Mouse (Mus musculus) embryonic facial prominence, embryonic 11.5 days (tissue): ENCODE data around the gene Dst. TPM values are rescaled to one million over a fixed set of nuclear protein-coding genes. Genes with fewer than 3 reads are reported as not detected.
A peak's percentile ranks its signal among the peaks of the same experiment; 100 is the strongest.

Experiments used
- ATAC-seq: fragments of 200-750 bp; cut with Nextera tagmentation; replicated peaks from 2 replicates; pipeline ENCODE4 v1.8.0; 2017; ENCODE audit warnings: low read depth; ENCODE audit not compliant: insufficient number of reproducible peaks, low FRiP score, low TSS enrichment
- DNase-seq: peaks from one replicate; pipeline ENCODE4 v3.0.0-alpha.2; 2015; ENCODE audit warnings: low spot score
- H3K27ac ChIP-seq: fragments of 300-500 bp; sonication (generic); replicated peaks from 2 replicates; pipeline ENCODE4 v1.5.1; 2014; ENCODE audit warnings: mild to moderate bottlenecking, low read depth, low read length, control low read depth
- H3K27me3 ChIP-seq: fragments of 300-500 bp; sonication (generic); 2 replicates; pipeline ENCODE4 v1.6.1; 2014; ENCODE audit warnings: mild to moderate bottlenecking, low read length, moderate library complexity, mixed read lengths; ENCODE audit not compliant: control insufficient read depth, insufficient read depth
- H3K36me3 ChIP-seq: fragments of 300-500 bp; sonication (generic); replicated peaks from 2 replicates; pipeline ENCODE4 v1.6.1; 2014; ENCODE audit warnings: low read depth, mild to moderate bottlenecking, low read length, moderate library complexity, mixed read lengths; ENCODE audit not compliant: control insufficient read depth, insufficient read depth
- H3K4me1 ChIP-seq: fragments of 300-500 bp; sonication (generic); 2 replicates; pipeline ENCODE4 v1.6.1; 2014; ENCODE audit warnings: low read length, mixed read lengths; ENCODE audit not compliant: control insufficient read depth, insufficient read depth
- H3K4me2 ChIP-seq: fragments of 300-500 bp; sonication (generic); 2 replicates; pipeline ENCODE4 v1.6.1; 2014; ENCODE audit warnings: low read depth, mild to moderate bottlenecking, control low read depth, low read length, moderate library complexity
- H3K4me3 ChIP-seq: fragments of 300-500 bp; sonication (generic); 2 replicates; pipeline ENCODE4 v1.5.1; 2014; ENCODE audit warnings: low read depth, low read length, control low read depth
- H3K9ac ChIP-seq: fragments of 300-500 bp; sonication (generic); replicated peaks from 2 replicates; pipeline ENCODE4 v1.6.1; 2014; ENCODE audit warnings: mild to moderate bottlenecking, control low read depth, low read length
- H3K9me3 ChIP-seq: fragments of 300-500 bp; sonication (generic); replicated peaks from 2 replicates; pipeline ENCODE4 v1.6.1; 2016; ENCODE audit warnings: mild to moderate bottlenecking, low read length, inconsistent platforms, mixed read lengths; ENCODE audit not compliant: control insufficient read depth
- WGBS: fragments of 180-500 bp; shearing (Covaris S2); extraction: QIAGEN DNeasy Blood & Tissue Kit; methylation state at CpG from one replicate; pipeline ENCODE4 v1.1.7; 2014; 5-methylcytosine and 5-hydroxymethylcytosine counted together
- polyA plus RNA-seq: library from polyadenylated mRNA; unstranded; fragments of >200 nt; fragmentation: Nextera tagmentation; extraction: Ambion mirVana; gene quantifications from 2 replicates; pipeline ENCODE4 v1.2.1, GENCODE M21; 2014

Dst gene
- polyA plus RNA-seq, 1 experiment from 2014 or later, result 20.7 TPM

DNA sequence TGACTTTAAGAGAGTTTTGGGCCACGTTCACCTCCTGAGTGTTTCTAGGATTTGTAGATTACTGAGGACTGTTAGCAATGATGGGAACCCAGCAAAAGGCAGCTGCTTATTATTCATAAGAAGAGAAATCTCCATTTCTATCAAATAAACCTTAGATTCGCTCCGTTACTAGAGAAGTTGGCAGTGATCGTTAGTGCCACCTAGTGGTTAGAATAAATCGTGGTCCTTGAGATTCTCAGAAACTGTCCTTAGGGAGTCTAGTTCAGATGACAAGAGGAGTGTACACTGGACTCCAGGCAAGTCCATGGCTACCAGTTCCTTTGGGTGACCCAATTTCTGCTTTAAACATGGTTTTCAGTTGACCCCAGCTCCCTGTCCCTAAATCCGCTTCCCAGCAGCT, 58.3 kb downstream of the Dst start:
- DNase-seq (peak; percentile 80), ATAC-seq (no peak)

DNA sequence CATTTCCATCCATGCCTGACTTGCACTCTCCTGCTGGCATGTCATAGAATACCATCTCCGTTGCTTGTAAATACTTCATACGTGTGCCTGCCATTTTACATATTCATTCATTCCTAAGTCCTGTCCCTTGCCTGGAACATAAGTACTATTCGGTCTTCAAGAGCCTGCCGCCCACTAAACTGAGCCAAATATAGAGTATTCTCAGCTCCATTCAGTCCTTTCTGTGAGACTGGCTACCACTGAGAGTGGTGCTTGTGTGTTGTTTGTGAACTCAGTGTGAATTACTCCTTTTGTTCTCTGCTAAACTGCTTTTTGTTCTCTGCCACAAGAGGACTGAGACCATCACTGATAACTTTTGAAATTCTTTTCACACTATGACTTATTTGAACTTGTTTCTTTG, 59.2 kb downstream of the Dst start:
- no peak overlapping the region for H3K4me2 ChIP-seq
- no peak for ATAC-seq
- H3K36me3 ChIP-seq, result no peaks in the 10 kb centered on the region
- no peak overlapping the region for H3K9ac ChIP-seq
- H3K4me3 ChIP-seq, result no peak overlapping the region
- H3K27me3 ChIP-seq, result no peaks in the 10 kb centered on the region
- H3K9me3 ChIP-seq, result no peaks in the 10 kb centered on the region
- H3K4me1 ChIP-seq, result no peaks in the 10 kb centered on the region
- no peak for DNase-seq
- WGBS, result 92% methylated on average over 4 of the region's 4 CpGs
- H3K27ac ChIP-seq, result no peak overlapping the region

More for the DNA sequence above, 58.3 kb downstream of the Dst start:
- WGBS, result 31% methylated on average over 6 of the region's 6 CpGs
- Histone ChIP-seq H3K4me3 (no peak overlapping the region), H3K9ac (no peak overlapping the region), H3K4me2 (no peak overlapping the region), H3K4me1 (no peaks in the 10 kb centered on the region), H3K27me3 (no peaks in the 10 kb centered on the region), H3K27ac (no peak overlapping the region), H3K9me3 (no peaks in the 10 kb centered on the region), H3K36me3 (no peaks in the 10 kb centered on the region)

DNA sequence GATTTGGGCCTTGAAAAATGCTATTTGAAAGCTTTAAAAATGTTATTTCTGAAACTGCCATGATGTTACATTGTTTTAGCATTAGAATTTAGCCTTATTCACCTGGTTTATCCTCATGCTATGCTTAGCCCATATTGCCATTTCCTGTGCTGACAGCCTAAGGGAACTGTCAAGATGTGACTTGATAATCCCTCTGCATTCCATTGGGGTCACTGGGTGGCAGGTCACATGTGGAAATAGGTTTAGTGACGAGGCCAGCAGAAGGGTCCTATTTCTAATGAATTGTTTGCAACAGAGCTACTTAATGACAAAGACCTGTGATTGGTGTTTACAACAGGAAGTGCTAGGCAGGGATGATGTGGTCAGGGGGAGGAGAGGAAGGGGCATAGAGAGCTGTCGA, 61.9 kb downstream of the Dst start:
- Histone ChIP-seq H3K27ac (no peak overlapping the region), H3K4me3 (no peak overlapping the region), H3K27me3 (no peaks in the 10 kb centered on the region), H3K36me3 (no peaks in the 10 kb centered on the region), H3K4me1 (no peaks in the 10 kb centered on the region), H3K9me3 (no peaks in the 10 kb centered on the region), H3K4me2 (no peak overlapping the region), H3K9ac (no peak overlapping the region)
- no peak for ATAC-seq
- 10% methylated on average over 2 of the region's 2 CpGs for WGBS
- DNase-seq, result peak; percentile 15

DNA sequence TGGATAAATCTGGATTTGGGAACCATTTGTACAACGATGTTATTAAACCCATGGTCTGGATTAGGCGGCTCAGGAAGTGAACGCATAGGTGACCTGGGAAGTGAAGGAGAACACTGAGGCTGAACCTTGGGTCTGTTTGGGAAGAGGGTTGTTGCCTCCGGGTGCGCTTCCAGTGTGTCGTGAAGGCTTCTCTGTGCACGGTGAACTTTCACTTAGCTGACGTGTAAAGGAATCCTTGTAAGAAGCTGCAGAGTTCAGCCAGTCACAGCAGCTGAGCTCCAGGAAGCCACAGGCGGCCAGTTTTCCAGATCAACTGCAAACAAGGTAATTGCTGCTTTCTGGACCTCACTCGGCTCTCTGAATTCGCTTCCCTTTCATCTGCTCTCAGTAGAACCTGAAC, 66.4 kb downstream of the Dst start:
- Histone ChIP-seq H3K36me3 (no peaks in the 10 kb centered on the region), H3K27ac (no peak overlapping the region), H3K27me3 (no peaks in the 10 kb centered on the region), H3K9ac (no peak overlapping the region), H3K9me3 (no peaks in the 10 kb centered on the region), H3K4me3 (no peak overlapping the region), H3K4me2 (no peak overlapping the region), H3K4me1 (no peaks in the 10 kb centered on the region)
- ATAC-seq, result no peak
- no peak for DNase-seq
- 77% methylated on average over 11 of the region's 11 CpGs for WGBS

DNA sequence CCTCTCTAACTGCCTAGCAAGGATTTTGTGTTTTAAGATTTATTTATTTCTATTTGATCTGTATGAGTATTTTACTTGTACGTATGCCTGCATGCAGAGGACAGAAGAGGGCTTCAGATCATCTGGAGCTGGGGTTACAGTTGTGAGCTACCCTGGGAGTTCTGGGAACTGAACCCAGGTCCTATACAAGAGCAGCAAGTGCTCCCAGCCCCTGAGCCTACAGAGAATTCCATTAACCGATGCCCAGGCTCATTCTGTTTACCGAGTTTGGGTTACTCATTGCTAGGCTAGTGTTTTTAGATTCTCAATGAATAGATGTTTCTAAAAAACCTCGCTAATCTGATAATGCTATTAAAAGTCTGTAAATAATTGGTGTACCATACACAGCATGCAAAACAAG, 67.3 kb downstream of the Dst start:
- 86% methylated on average over 4 of the region's 4 CpGs for WGBS
- Histone ChIP-seq H3K36me3 (no peaks in the 10 kb centered on the region), H3K9me3 (no peaks in the 10 kb centered on the region), H3K4me3 (no peak overlapping the region), H3K27ac (no peak overlapping the region), H3K4me2 (no peak overlapping the region), H3K9ac (no peak overlapping the region), H3K4me1 (no peaks in the 10 kb centered on the region), H3K27me3 (no peaks in the 10 kb centered on the region)
- ATAC-seq (no peak), DNase-seq (no peak)

- Histone ChIP-seq H3K9ac (no peak overlapping the region), H3K4me2 (no peak overlapping the region), H3K9me3 (no peaks in the 10 kb centered on the region), H3K36me3 (no peaks in the 10 kb centered on the region), H3K27me3 (no peaks in the 10 kb centered on the region), H3K4me1 (no peaks in the 10 kb centered on the region), H3K4me3 (no peak overlapping the region), H3K27ac (no peak overlapping the region)
- ATAC-seq, result no peak
- WGBS, result 85% methylated on average over 6 of the region's 6 CpGs
- DNase-seq, result no peak
These were observed 69.8 kb downstream of the Dst start for GRCm38 (mm10) chr1:33977832-33978231.

DNA sequence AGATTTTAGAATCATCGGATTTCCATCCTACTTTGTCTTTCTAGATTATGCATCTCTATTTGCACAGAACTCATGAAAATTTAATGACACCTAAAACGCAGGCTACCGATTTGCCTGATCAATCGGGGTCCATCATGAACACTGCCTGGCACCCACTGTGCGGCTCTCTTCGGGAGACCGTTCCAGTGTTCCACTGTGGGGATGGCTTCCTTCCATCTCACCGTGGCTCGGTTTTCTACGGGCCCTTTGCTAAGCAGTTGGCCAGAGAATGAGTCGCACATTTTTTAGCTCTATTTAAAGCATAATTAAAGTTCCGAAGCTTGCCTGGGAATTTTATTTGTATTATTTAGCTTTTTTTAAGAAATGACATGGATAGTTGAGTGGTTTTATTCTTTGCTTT, 72.4 kb downstream of the Dst start:
- Histone ChIP-seq H3K4me2 (no peak overlapping the region), H3K27ac (no peak overlapping the region), H3K9ac (no peak overlapping the region), H3K4me3 (no peak overlapping the region), H3K4me1 (no peaks in the 10 kb centered on the region), H3K9me3 (no peaks in the 10 kb centered on the region), H3K36me3 (no peaks in the 10 kb centered on the region), H3K27me3 (no peaks in the 10 kb centered on the region)
- 88% methylated on average over 12 of the region's 12 CpGs for WGBS
- DNase-seq, result no peak
- no peak for ATAC-seq

DNA sequence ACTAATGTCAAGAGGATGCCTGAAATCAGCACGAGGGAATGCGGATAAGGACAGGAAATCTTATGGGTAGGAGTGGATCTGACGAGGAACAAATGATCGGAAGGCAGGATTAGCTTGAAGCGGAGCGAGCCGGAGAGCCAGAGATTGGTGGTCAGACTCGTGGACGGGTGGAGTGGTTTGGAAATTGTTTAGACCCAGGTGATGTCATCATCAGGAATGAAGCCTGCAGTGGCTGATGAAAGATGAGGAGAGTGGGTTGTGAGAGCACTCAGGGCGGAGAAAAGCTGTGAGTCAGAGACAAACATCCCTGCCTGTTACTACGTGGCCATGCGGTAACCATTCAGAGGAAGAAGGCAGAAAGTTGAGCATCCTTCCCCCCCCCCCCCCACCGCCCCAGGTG, 81.6 kb downstream of the Dst start:
- H3K4me2 ChIP-seq, result no peak overlapping the region
- H3K9ac ChIP-seq, result no peak overlapping the region
- no peak overlapping the region for H3K27ac ChIP-seq
- no peak for DNase-seq
- no peak for ATAC-seq
- 85% methylated on average over 13 of the region's 13 CpGs for WGBS
- H3K27me3 ChIP-seq, result no peaks in the 10 kb centered on the region
- H3K36me3 ChIP-seq, result no peaks in the 10 kb centered on the region
- H3K9me3 ChIP-seq, result no peaks in the 10 kb centered on the region
- H3K4me1 ChIP-seq, result no peaks in the 10 kb centered on the region
- no peak overlapping the region for H3K4me3 ChIP-seq
